Mouse (Mus musculus): Measurements from ENCODE around the gene Ackr1.

DNA sequence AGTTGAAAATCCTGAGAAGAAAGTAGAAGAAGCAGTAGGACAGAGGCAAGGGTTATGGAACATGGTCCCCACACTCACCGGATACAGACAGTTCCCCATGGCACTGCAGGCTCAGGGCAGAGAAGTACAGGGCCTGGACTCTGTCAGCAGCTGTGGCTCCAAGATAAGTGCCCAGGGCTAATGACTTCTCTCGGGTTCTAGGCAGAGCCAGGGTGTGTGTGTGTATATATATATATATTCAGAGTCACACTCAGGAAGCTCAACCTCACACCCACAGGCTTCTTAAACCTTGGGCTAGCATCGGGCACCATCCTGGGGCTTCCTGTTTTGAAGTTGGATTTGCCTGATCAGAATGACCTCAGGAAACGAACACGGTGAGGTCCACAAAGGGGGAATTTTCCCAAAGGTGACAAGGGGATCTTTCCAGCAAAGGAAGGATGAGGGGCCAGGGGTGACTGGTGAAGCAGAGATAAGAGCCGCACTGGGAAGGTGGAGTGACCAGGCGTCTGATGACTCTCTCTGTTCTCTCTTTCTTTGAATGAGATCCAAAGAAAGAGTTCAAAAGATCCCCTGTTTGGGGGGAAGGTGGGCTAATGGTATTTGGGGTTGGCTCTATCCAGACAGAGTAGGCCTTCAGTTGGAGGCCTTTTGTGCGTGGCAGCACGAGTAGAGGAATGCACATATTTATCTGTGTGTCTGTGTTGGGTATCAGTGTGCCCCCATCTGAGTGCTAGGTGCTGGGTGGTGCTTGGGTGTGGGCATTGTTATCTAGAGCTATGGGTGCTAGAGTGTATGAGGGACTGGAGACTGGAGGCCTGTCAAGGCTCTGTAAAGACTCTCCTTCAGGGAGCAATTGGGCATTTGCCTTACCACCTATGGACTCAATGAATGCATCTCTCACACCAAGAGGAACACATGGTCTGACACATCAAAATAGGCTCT is at the start of gene Ackr1:
- TF ChIP-seq CTCF (IDR thresholded peaks at IDR 0.05; ENCODE audit: insufficient read depth, low read depth, low read length) (no peak), POLR2A (IDR thresholded peaks at IDR 0.05; ENCODE audit: insufficient read depth, low read depth, low read length) (no peak)
